ENCODE assay signal across 9 mouse cellular contexts in the genomic region with DNA sequence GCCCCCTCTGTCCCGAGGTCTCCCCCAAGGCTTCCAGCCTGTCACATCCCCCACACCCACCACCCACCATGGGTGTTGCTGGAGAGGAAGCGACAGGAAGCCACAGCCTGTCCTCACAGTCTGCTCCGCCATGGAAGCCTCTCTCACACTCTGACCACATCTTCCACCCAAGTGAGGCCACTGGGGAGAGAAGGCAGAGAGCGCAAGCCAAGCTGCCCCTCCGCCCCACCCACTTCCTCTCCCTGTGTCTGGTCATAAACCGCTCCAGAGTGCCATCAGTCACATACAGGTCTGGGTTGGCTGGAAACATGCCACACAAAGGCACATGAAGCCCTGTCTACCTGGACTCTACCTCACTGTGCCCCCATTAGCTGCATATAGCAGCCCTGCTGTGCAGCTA. TPM values are rescaled to one million over a fixed set of nuclear protein-coding genes. Genes with fewer than 3 reads are reported as not detected.
A peak's percentile ranks its signal among the peaks of the same experiment; 100 is the strongest.
DNase-seq lines count a peak whose midpoint lies in the region; ATAC-seq and TF ChIP-seq lines count a peak whose summit lies in the region.
"Had no signal": no experiment of that assay in that cellular context is flagged by ENCODE, and none has a peak within 500 bp of the region (broad histone marks: within the 10 kb centered on the region; RNA-seq: fewer than 3 reads in every experiment).

No protein-coding gene starts in this region.

- TF ChIP-seq EP300 in lung, postnatal 0 days (IDR thresholded peaks at IDR 0.05): no peak

- H3K36me3 ChIP-seq in heart, embryonic 12.5 days: peaks cover 9% of the 10 kb centered on the region; the same call in 1 of the 2 replicates
- H3K36me3 ChIP-seq in lung, postnatal 0 days (ENCODE audit: insufficient read depth, low read length): no peaks in the 10 kb centered on the region

- TF ChIP-seq CTCF in lung, postnatal 0 days (IDR thresholded peaks at IDR 0.05): no peak

- H3K9ac ChIP-seq in heart, embryonic 12.5 days: no peak overlapping the region
- H3K9ac ChIP-seq in lung, postnatal 0 days (replicated peaks; ENCODE audit: low read depth): no peak overlapping the region

- no peak overlapping the region for H3K4me2 ChIP-seq in heart, embryonic 12.5 days
- no peak overlapping the region for H3K4me2 ChIP-seq in lung, postnatal 0 days (replicated peaks; ENCODE audit: low read depth, low read length)

- peak; percentile 28 for DNase-seq in heart, postnatal 4 days
- peak; percentile 68 for DNase-seq in lung, postnatal 0 days (ENCODE audit: low spot score)
- peak; percentile 70 to 79 for DNase-seq in spleen, postnatal 4 days (ENCODE audit: low spot score in 2 of 2)
- no peak for DNase-seq in cerebellum, postnatal 10 days
- no peak for DNase-seq in adrenal gland, postnatal 25 days
- no peak for DNase-seq in layer of hippocampus, adult 9-11 months
- DNase-seq: cerebellum, postnatal 25 days had no signal

- H3K4me3 ChIP-seq in heart, embryonic 12.5 days: no peak overlapping the region
- no peak overlapping the region for H3K4me3 ChIP-seq in lung, postnatal 0 days (ENCODE audit: low read depth, low read length)

- ATAC-seq in heart, embryonic 12.5 days (ENCODE audit: insufficient number of reproducible peaks, low FRiP score): no peak
- ATAC-seq in common myeloid progenitor, adult 5-6 weeks (replicated peaks; ENCODE audit: low read depth, poor library complexity, severe bottlenecking): peak; percentile 95
- ATAC-seq in lung, postnatal 0 days: peak; percentile 59

- peaks cover 36% of the 10 kb centered on the region for H3K4me1 ChIP-seq in heart, embryonic 12.5 days (replicated peaks)
- H3K4me1 ChIP-seq in lung, postnatal 0 days (ENCODE audit: insufficient read depth, low read depth, low read length): no peaks in the 10 kb centered on the region

- no peak overlapping the region for H3K27ac ChIP-seq in heart, embryonic 12.5 days (ENCODE audit: poor library complexity, severe bottlenecking)
- peak overlapping the region; percentile 3; the same call in 1 of the 2 replicates for H3K27ac ChIP-seq in lung, postnatal 0 days (ENCODE audit: low read length)

- H3K9me3 ChIP-seq in heart, embryonic 12.5 days (replicated peaks): no peaks in the 10 kb centered on the region
- no peaks in the 10 kb centered on the region for H3K9me3 ChIP-seq in lung, postnatal 0 days (ENCODE audit: low read length)

- WGBS in heart, embryonic 12.5 days: 64% methylated on average over 6 of the region's 6 CpGs
- WGBS in lung, postnatal 0 days: 50% methylated on average over 6 of the region's 6 CpGs

- H3K27me3 ChIP-seq in heart, embryonic 12.5 days (replicated peaks): no peaks in the 10 kb centered on the region
- H3K27me3 ChIP-seq in lung, postnatal 0 days (replicated peaks; ENCODE audit: insufficient read depth, low read length): no peaks in the 10 kb centered on the region

RNA-seq across cellular contexts. Expression of gene Gfod1, which starts 53.3 kb away (rescaled TPM):
- total RNA-seq in heart, postnatal 4 days (2021): 10 to 100 TPM; 20.6 to 24.8 TPM
- 0.98 and 1.0 TPM in 2 replicates for polyA plus RNA-seq in heart, embryonic 12.5 days (2016; fragmentation: Nextera tagmentation; extraction: Ambion mirVana)
- 7.4 and 11.2 TPM in 2 replicates for total RNA-seq in common myeloid progenitor, adult 5-6 weeks (2017)
- 1.6 and 2.0 TPM in 2 replicates for polyA plus RNA-seq in lung, postnatal 0 days (2015; fragmentation: Nextera tagmentation; extraction: Ambion mirVana)
- total RNA-seq in adrenal gland, postnatal 25 days (2021): 9.0 and 9.9 TPM in 2 replicates

Comparison
In these comparisons a context has a peak if more than half of its experiments do, and no peak if none do; other contexts are left out.
1. DNase-seq: peak in heart, postnatal 4 days (single experiment), lung, postnatal 0 days (single experiment) and spleen, postnatal 4 days (2 of 2); none in cerebellum, postnatal 10 days (0 of 2), adrenal gland, postnatal 25 days (single experiment) and layer of hippocampus, adult 9-11 months (single experiment).